Mouse (Mus musculus) lung, postnatal 4 days (tissue): Measurements from ENCODE around the gene Axin2.

Experiments
- DNase-seq, 2 experiments: peaks; one replicate each; pipeline ENCODE4 v3.0.0; 2021

Axin2 gene

GRCm38 (mm10) chr11:108906590-108907254 is 13.4 kb upstream of the Axin2 start:
- no peak for DNase-seq

- DNase-seq, result no peak
Measured at GRCm38 (mm10) chr11:108909396-108910195, 10.6 kb upstream of the Axin2 start.

GRCm38 (mm10) chr11:108910328-108910886 is 9.7 kb upstream of the Axin2 start:
- DNase-seq, result no peak

GRCm38 (mm10) chr11:108910903-108911302 is 9.2 kb upstream of the Axin2 start:
- peak; percentile 49 to 64 for DNase-seq

- no peak for DNase-seq
Measured at GRCm38 (mm10) chr11:108912174-108912573, 8.0 kb upstream of the Axin2 start.

- peak; percentile 46 to 74 for DNase-seq
Measured at GRCm38 (mm10) chr11:108917422-108918324, 2.5 kb upstream of the Axin2 start.

GRCm38 (mm10) chr11:108920636-108921505 is 722 bp downstream of the Axin2 start:
- peak; percentile 88 to 94 for DNase-seq

- DNase-seq, result peak; percentile 57 to 61
Measured at GRCm38 (mm10) chr11:108921506-108922455, 1.6 kb downstream of the Axin2 start.

- no peak for DNase-seq
Measured at GRCm38 (mm10) chr11:108922511-108923187, 2.5 kb downstream of the Axin2 start.

- DNase-seq, result no peak
Measured at GRCm38 (mm10) chr11:108923188-108923575, 3.0 kb downstream of the Axin2 start.

GRCm38 (mm10) chr11:108923781-108924180 is 3.6 kb downstream of the Axin2 start:
- no peak for DNase-seq

GRCm38 (mm10) chr11:108924346-108924745 is 4.2 kb downstream of the Axin2 start:
- no peak for DNase-seq

- peak; percentile 88 to 91 for DNase-seq
Measured at GRCm38 (mm10) chr11:108925202-108925601, 5.1 kb downstream of the Axin2 start.

- DNase-seq, result no peak
Measured at GRCm38 (mm10) chr11:108925826-108926225, 5.7 kb downstream of the Axin2 start.

- peak in 1 of 2 experiments; percentile 20 for DNase-seq
Measured at GRCm38 (mm10) chr11:108926345-108927092, 6.4 kb downstream of the Axin2 start.

GRCm38 (mm10) chr11:108927093-108927444 is 6.9 kb downstream of the Axin2 start:
- peak in 1 of 2 experiments; percentile 53 for DNase-seq

GRCm38 (mm10) chr11:108928096-108928495 is 7.9 kb downstream of the Axin2 start:
- DNase-seq, result peak in 1 of 2 experiments; percentile 21

GRCm38 (mm10) chr11:108928752-108929151 is 8.6 kb downstream of the Axin2 start:
- peak in 1 of 2 experiments; percentile 54 for DNase-seq

- no peak for DNase-seq
Measured at GRCm38 (mm10) chr11:108929176-108929575, 9.0 kb downstream of the Axin2 start.
